Mouse (Mus musculus): Measurements from ENCODE around the gene Atp8b4. TPM values are rescaled to one million over a fixed set of nuclear protein-coding genes. Genes with fewer than 3 reads are reported as not detected.
A peak's percentile ranks its signal among the peaks of the same experiment; 100 is the strongest.

Atp8b4 gene
- polyA plus RNA-seq, 1 experiment, result 0.09 TPM

DNA sequence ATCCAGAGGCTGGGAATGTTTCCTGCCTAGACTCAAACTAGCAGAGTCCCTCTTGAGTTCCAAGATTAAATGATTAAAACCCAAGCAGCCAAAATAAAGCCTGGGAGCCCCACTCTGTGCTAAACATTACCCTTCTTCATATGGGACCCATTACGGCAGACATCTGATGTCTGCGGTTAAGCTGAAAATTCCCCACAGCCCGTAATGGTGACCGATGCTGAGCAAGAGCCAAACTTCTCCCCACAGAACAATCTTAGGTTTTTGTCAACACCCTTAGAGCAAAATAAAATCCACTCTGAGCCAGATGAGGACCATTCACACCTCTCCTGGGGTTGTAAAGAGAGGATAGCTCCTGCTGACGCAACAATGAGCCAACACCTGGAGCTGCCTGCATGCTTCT is 120.2 kb downstream of the Atp8b4 start:
- WGBS, result 89% methylated on average over 5 of the region's 5 CpGs
- DNase-seq (ENCODE audit: low read depth, low spot score), result no peak

DNA sequence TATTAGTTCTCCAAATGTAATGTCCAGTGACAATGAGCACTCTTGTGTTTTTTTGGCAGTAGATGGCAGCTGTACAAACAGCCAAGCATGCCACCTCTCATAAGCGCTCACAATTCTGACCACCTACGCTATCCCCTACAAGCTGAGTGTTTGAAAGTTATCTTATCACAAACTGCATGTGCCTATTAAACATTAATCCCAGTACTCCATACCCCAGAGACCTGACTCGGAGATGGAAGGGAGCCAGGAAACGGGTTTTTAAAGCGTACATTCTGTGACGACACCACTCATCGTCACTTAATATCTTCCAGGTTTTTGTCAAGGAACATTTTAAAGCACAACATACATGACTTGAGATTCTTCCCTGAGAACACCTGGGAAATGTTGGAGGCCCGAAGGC is 128.8 kb downstream of the Atp8b4 start:
- DNase-seq (ENCODE audit: low read depth, low spot score), result no peak

DNA sequence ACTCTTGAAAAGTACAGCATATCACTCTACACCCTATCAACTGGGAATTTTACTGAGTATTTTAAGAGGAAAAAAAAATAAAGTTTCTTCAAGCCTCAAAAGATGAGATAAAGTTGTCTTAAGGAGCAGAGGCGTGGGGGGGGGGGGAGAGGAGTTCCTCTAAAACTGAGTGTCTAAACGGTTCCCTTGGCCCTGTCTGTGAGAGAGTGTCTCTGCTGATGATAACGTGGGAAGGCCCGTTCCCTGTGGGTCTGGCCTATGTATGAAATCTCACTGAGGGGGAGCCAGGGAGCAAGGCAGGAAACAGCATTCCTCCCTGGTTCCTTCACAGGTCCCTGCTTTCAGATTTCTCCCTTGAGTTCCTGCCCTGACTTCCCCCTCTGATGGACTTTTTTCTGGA is 130.7 kb downstream of the Atp8b4 start:
- WGBS, result 49% methylated on average over 4 of the region's 4 CpGs
- DNase-seq (ENCODE audit: low read depth, low spot score), result no peak

More for the DNA sequence above, 128.8 kb downstream of the Atp8b4 start:
- 62% methylated on average over 8 of the region's 8 CpGs for WGBS

DNA sequence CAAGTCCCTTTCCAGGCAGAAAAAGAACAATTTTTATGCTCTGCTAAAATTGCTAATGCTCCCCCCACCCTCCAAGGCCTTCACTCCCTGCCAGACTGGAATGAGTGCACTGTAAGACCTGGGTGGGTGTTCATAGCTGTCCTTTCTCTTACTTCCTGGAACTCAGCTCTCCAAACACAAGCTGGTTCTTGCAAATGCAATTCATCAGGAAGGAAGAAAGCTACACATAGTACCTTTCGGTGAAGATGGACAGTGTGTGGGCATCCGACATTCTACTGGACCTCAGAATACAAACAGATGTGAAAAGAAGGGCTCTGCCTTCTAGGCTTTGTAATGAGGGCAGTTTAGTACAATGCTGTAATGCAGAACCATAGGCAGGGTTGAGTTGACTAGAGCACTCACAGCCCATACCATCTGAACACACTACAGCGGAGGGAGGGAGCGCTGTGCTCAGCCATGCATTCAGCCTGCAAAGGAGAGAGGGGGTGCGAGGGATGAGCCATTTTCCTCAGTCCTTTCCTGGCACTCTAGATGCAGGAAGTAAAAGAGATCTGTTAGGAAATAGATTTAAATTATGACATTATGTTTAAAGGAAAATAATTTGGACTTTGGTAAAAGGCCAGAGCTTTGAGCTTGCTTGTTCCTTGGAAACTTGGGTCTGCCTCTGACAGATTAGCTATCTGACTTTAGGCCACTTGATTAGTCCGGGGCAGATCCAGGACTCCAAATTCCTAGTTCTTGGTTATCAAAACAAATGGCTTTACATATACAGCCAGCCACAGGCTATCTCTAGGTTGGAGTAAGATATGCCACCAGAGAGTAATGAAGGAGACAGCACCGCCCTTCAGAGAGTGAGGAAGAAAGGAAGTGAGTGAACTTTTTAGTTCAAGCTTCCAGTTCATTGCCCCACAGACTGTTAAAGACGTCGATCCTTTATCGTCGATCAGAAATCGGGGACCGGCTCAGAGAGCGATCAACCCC is 136.4 kb downstream of the Atp8b4 start:
- DNase-seq (ENCODE audit: low read depth, low spot score), result no peak
- WGBS, result 82% methylated on average over 14 of the region's 14 CpGs

DNA sequence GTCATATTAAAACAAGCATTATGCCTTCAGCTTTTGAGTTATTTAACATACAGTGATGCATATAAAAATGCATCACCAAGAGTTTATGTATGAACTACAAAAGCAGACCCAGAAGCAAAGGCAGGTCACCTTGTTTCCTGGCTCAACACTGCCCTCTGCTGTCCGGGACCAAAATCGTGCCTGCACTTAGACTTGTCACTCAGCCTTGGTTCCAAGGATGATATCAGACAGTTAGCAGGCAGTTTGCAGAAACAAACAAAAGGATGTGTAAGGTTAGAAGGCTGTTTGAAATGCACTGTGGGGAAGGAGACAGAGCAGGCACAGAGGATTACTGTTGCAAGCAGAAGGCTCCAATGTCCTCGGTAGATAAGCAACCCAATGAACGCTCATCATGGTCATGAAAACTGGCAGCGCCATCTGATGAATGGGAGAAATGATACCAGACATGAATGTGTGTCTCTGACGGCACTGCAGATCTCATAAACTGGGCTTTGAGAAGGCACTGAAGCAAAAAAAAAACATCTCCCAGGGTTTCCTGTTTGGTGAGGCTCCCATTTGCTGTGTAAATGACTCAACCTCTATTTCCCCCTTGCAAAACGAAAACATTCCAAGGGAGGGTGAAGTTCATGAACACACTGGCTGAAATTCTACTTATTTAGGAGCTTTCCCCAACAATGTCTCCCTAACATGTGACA is 137.3 kb downstream of the Atp8b4 start:
- peak; percentile 35 for DNase-seq (ENCODE audit: low read depth, low spot score)
- WGBS, result 38% methylated on average over 7 of the region's 7 CpGs

DNA sequence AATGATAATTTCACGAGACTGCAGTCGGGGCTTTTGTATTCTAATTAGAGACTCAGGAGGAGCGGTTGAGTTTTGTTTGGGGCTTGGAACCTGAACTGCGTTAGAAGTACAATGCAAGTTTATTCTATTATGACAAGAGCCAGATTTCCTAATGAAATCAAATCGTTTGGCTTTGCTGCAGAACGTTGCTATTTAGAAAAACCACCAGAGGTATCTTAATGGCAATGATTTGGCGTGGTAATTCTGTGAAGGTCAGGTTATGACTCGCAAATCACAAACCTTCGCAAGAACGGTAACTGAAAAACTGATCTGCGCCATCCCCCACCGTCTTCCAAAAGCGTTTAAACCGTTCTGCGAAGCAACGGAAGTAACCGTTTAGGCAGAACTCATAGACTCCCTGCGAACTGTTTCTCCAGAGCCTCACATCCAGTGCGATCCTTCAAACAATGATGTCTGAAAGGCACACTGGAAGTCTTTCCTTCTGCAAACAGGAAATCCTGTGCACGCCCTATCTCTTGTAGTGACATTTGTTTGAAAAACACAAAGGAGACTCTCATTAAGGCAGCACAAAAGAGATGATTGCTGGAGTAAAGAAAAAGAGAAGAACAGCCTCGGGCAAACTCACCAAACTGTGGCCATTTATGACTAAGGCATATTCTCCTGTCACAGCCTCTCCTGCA is 139.2 kb downstream of the Atp8b4 start:
- WGBS, result 57% methylated on average over 21 of the region's 21 CpGs
- DNase-seq (ENCODE audit: low read depth, low spot score), result no peak

DNA sequence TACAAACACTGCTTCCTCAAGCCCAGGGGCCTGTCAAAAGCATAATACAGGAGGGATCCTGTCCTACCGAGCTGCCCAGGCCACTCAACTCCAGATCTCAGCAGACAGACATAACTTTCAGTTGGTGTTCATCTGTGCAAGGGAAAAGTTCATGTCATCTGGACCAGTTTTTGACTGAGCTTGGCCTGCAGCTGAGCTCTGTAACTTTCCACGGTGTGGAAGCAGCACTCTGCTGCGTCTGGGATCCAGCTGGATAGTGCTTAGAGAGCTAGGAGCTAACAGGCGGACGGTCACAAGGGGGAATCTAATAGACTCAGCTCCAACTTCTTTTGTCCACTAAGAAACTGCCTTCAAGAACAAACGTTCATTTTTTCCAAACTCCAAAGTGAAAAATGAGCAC is 139.8 kb downstream of the Atp8b4 start:
- 59% methylated on average over 6 of the region's 6 CpGs for WGBS
- DNase-seq (ENCODE audit: low read depth, low spot score), result no peak

DNA sequence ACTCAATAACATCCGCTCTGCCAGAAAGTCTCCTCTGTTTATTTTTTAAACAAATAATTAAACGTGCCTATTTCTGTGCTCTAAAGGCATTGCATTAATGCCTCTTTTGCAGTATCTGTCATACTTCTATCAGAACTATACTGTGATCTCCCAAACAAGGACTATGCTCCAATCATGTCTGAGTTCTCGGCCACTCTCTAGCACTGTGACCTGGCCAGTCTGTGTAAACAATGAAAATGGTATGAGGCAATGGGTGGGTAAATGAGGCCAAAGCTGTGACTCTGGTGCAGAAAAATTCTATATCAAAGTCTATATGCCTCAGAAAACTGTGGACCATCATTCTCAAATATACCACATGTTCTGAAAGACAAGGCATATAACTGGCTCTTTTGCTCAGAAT is 140.5 kb downstream of the Atp8b4 start:
- 55% methylated on average over 3 of the region's 3 CpGs for WGBS
- DNase-seq (ENCODE audit: low read depth, low spot score), result no peak

DNA sequence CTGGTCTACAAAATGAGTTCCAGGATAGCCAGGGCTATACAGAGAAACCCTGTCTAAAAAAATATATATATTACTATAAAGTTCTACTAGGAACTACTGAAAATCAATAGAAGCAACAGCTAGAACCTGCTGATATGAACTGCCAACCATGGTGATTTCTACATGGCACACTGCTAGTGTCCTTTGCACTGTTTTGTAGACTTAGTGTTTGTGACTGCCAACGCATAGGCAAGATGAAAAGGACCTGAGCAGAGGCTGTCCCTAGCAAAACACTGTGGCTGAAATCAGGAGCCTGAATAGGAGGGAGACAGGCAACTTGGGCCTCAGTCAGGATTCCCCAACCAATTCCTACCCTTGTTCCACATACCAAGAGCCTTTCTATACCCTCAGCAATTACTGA is 141.2 kb downstream of the Atp8b4 start:
- WGBS, result 78% methylated on average over 1 of the region's 1 CpGs
- DNase-seq (ENCODE audit: low read depth, low spot score), result no peak

DNA sequence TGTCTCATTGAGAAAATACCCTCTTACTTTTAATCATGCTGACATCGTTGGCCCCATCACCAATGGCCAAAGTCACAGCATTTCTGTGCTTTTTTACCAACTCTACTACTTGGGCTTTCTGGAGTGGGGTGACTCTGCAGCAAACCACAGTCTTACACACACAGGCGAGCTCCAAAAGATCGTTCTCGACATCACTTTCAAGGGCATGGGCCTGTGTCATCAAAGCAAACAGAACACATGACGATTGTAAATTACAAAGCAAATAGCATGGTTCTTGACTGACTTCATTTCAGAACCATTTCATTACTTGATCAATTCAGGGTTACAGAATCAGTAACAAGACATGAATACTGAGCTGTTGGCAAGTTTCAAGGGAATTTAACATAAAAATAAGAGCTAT is 141.7 kb downstream of the Atp8b4 start:
- WGBS, result 73% methylated on average over 5 of the region's 5 CpGs

DNA sequence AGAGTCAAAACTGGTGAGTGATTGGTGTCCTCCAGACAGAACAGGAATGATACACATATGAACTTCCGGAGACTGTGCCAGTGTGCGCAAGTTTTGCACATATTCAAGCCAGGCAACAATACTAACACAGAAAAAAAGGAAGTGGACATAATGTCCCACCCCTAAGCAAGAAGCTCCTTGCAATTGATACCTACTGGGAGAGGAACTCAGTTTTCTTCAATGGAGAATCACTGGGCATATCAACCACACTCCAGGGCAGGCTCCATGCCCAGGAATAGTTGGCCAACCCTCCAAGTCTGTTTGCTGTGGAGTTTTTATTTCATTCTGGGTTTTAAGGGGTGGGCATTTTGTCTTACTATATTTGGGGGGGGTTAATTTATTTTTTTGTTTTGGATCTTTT is 145.2 kb downstream of the Atp8b4 start:
- 93% methylated on average over 2 of the region's 2 CpGs for WGBS

More for the DNA sequence above, 141.7 kb downstream of the Atp8b4 start:
- no peak for DNase-seq (ENCODE audit: low read depth, low spot score)

DNA sequence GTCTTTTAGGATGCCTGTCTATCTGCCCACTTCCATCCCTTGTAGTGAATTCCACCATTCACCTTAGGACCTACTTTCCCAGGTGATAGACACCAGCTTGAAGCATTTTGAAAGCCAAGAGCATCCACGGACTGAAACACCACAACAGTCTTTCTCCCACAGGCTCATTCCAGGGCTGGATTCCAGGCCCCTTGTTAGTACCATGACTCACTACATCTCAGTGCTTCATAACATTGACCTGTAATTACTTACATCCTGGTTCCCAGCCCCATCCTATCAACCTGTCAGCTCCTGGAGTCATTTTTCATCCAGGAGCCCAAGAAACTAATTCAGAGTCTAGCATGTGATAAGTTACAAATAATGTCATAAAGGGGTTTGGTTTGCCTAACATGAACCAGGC is 148.7 kb downstream of the Atp8b4 start:
- DNase-seq (ENCODE audit: low read depth, low spot score), result no peak
- 57% methylated on average over 1 of the region's 1 CpGs for WGBS

More for the DNA sequence above, 145.2 kb downstream of the Atp8b4 start:
- DNase-seq (ENCODE audit: low read depth, low spot score), result no peak

DNA sequence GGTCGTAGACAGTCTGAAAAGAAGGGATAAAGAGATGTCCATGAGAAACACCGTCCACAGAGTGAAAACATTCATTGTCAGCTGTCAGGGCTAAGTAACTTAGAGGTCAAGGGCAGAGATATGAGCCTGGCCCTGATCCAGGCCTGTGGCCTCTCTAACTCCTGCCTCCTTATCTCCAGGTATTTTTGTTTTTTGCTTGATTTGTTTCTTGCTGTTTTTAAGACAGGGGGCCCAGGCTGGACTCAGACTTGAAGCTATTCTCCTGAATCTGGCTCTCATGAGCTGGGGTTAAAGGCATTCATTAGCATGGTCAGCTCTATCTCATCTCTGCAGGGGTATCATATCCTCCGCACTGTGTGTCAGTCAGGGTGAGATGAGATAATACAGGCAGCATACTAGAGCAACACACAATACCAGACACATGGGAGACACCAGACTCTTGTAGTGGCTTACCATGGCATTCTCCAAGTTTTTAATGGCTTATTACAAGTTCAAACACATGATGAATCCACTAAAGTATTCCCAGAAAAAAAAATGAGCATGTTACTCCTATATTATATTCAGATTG is 157.4 kb downstream of the Atp8b4 start:
- WGBS, result 58% methylated on average over 3 of the region's 3 CpGs
- no peak for DNase-seq (ENCODE audit: low read depth, low spot score)

DNA sequence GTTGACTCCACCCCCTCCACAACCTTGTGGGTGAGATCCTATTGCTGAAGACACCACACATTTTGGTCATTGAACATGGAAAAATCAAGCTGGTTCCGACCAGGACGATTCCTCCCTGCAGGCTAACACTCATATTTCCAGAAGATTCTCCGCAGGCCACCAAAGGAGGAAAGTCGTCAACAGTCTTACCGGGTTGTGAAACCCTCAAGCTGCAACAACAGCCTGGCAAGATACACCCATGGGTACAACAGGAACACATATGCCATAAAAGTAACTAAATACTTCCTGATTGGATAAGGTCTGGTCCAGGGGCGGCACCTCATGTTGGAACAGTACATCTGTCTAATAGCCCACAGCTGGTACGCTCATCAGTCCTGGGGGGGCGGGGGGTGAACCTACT is 159.0 kb downstream of the Atp8b4 start:
- no peak for DNase-seq (ENCODE audit: low read depth, low spot score)
- WGBS, result 86% methylated on average over 8 of the region's 8 CpGs

DNA sequence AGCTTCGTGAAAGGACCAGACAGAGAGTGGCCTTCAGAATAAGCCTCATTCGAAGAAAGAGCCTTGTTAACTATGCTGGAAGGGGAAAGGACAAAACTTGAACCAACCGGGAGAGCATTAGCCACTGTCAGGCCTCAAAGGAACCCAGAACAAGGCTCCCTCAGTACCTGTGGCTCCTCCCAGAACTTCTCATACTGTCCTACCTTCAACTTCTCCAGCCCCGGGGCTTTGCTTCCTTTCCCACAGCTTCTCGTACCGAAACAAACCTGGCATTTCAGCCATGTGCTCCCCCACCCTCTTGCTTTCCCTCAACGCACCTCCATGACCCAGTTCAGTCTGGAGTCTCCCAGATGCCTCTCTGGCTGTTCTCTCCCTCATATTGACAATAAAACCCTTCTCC is 160.3 kb downstream of the Atp8b4 start:
- WGBS, result 77% methylated on average over 7 of the region's 7 CpGs
- no peak for DNase-seq (ENCODE audit: low read depth, low spot score)

DNA sequence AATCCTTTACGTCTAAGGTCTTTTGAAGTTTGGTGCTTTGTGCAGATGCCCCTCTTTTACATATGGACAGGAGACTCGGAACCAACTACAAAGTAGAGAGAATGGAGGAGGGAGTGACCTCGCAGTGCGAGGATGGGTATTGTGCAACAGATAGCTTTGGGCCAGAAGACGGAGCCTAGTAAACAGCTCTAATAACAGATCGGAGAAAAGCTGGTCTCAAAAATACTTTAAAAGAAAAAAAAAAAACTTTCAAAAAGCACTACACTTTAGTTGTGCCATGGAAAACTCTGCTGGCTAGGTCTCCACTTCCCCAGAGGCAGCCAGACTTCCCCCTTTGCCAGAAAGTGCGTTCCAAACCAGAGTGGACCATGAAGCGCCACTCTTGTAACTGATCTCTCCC is 161.0 kb downstream of the Atp8b4 start:
- DNase-seq (ENCODE audit: low read depth, low spot score), result no peak
- WGBS, result 76% methylated on average over 8 of the region's 8 CpGs

DNA sequence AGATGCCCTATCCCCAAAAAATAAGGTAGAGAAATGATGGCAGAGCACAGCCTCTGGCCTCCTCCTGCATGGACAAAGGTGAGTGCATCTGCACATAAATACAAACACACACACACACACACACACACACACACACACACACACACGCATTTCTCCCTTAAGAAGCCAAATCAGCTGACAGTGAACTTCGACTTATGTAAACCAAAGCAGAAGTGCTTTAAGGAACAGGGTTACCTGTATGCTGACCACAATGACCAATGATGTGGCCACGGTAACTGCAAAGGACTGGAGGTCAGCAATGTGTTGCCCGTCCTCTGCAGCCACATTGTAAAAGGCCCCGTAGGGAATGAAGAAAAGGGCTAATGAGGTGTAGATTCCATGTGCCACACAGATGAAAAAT is 163.3 kb downstream of the Atp8b4 start:
- 72% methylated on average over 5 of the region's 5 CpGs for WGBS
- DNase-seq (ENCODE audit: low read depth, low spot score), result no peak

DNA sequence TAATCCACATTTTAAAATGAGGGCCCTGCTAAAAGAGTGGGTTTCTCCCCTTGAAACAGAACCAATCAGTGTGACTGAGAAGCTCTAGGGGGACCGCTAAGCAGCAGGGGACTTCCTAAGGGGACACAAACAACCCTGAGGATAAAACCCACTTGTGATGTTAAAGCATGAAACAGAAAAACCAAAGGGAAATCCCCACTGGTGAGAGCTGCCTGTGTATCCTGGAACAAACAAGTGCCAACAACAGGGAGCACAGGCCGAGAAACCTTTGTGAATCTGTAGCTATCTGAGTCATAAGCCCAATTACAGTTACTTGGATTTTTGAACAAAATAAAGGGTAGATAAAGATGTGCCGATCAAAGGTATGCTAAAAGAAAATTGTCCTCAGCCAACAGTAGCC is 168.7 kb downstream of the Atp8b4 start:
- DNase-seq (ENCODE audit: low read depth, low spot score), result no peak
- 87% methylated on average over 3 of the region's 3 CpGs for WGBS

DNA sequence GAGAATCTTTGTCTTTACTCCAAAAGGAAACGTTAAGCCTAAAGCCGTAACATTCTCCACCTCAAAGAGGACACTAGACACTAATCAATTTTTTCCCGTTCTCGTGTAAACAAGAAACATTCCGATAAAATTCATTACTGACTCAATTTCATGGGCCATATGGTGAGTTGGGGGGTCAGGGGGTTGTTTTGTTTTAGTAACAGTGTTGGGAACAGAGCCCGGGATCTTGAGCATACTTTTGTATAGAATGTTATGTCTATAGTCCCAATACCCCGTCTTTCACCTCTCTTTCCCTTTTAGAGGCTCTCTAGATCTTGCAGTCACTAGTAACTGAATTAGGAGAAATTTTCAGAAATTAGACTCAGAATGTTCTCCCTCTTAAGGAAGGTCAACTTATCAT is 177.3 kb downstream of the Atp8b4 start:
- DNase-seq (ENCODE audit: low read depth, low spot score), result no peak
- 75% methylated on average over 7 of the region's 7 CpGs for WGBS

DNA sequence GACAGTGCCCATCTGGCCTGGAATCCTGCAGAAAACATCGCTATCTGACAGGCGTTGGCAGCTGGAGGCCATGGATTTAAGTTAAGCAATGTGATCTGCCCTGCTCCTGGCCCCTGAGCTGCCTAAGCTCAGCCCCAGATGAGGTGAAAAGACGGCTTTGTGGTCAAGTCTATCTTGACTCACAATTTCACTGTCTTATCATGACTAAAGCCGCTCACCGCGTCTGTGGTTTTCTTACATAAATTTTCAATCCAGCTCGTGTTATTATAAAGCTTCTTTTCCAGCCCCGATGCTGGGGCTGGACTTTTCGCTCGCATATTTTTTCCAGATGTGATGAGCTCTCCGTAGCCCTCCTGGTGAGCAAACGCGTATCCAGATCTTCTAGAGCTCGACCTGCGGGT is 177.8 kb downstream of the Atp8b4 start:
- 83% methylated on average over 15 of the region's 15 CpGs for WGBS
- DNase-seq (ENCODE audit: low read depth, low spot score), result no peak
